Mouse (Mus musculus) ES-E14 (cell line): ENCODE measurements around the gene Sf3b5. TPM values are rescaled to one million over a fixed set of nuclear protein-coding genes. Genes with fewer than 3 reads are reported as not detected.

Experiments used
- DNase-seq: peaks from one replicate; pipeline ENCODE4 v3.0.0-alpha.2; 2013; ENCODE audit warnings: low read depth, low spot score
- H3K27ac ChIP-seq: 2 replicates; pipeline ENCODE4 v1.5.1; 2012; ENCODE audit warnings: low read depth, mild to moderate bottlenecking, low read length, moderate library complexity, mixed read lengths; ENCODE audit not compliant: poor library complexity, insufficient read depth, severe bottlenecking
- H3K36me3 ChIP-seq: 2 replicates; pipeline ENCODE4 v1.6.1; 2012; ENCODE audit warnings: mild to moderate bottlenecking, low read length, moderate library complexity, mixed read lengths; ENCODE audit not compliant: control insufficient read depth, poor library complexity, insufficient read depth, severe bottlenecking
- H3K4me1 ChIP-seq, 2 experiments: fragments of 150-350 bp in 1 of 2; sonication (generic) in 1 of 2; 2 replicates each; pipeline ENCODE4 v1.6.1; 2012; ENCODE audit warnings: low read length in 2 of 2, mild to moderate bottlenecking in 1 of 2, mixed read lengths in 1 of 2; ENCODE audit not compliant: control insufficient read depth in 2 of 2, insufficient read depth in 2 of 2, poor library complexity in 1 of 2
- H3K4me3 ChIP-seq, 2 experiments: fragments of 150-350 bp in 1 of 2; sonication (generic) in 1 of 2; 2 replicates each; pipeline ENCODE4 v1.5.1; 2012; ENCODE audit warnings: low read length in 2 of 2, low read depth in 1 of 2, mild to moderate bottlenecking in 1 of 2, mixed read lengths in 1 of 2; ENCODE audit not compliant: insufficient read depth in 1 of 2, poor library complexity in 1 of 2, severe bottlenecking in 1 of 2
- H3K9ac ChIP-seq: 2 replicates; pipeline ENCODE4 v1.6.1; 2012; ENCODE audit warnings: low read depth, mild to moderate bottlenecking, low read length, mixed read lengths; ENCODE audit not compliant: poor library complexity, insufficient read depth, severe bottlenecking
- H3K9me3 ChIP-seq: fragments of 150-350 bp; sonication (generic); 2 replicates; pipeline ENCODE4 v1.6.1; 2012; ENCODE audit warnings: low read depth, mild to moderate bottlenecking, low read length; ENCODE audit not compliant: control insufficient read depth, insufficient read depth
- CHD2 ChIP-seq: IDR thresholded peaks from 2 replicates; pipeline ENCODE4 v1.6.1; 2014; ENCODE audit warnings: mild to moderate bottlenecking, low read depth, low read length, inconsistent platforms
- HCFC1 ChIP-seq: IDR thresholded peaks from 2 replicates; pipeline ENCODE4 v1.6.1; 2012; ENCODE audit warnings: low read length, inconsistent platforms, borderline replicate concordance; ENCODE audit not compliant: insufficient read depth
- MAFK ChIP-seq: IDR thresholded peaks from 2 replicates; pipeline ENCODE4 v1.6.1; 2014; ENCODE audit warnings: mild to moderate bottlenecking, low read depth, low read length, inconsistent platforms; ENCODE audit not compliant: insufficient read depth
- ZC3H11A ChIP-seq: IDR thresholded peaks from 2 replicates; pipeline ENCODE4 v1.6.1; 2012; ENCODE audit warnings: low read depth, mild to moderate bottlenecking, inconsistent platforms, low read length, borderline replicate concordance
- ZNF384 ChIP-seq: IDR thresholded peaks from 2 replicates; pipeline ENCODE4 v1.6.1; 2012; ENCODE audit warnings: low read depth, low read length, inconsistent platforms
- in situ Hi-C, 2 experiments: fragments of 600-800 bp; cut with MboI; formaldehyde crosslinking; loops; one replicate each; pipeline ENCODE4 v1.15.1; 2025; ENCODE audit warnings: low sequenced_read_pairs in 2 of 2, inconsistent platforms in 1 of 2; ENCODE audit not compliant: unreplicated experiment in 2 of 2
- total RNA-seq: library from RNA; depleted of rRNA; stranded (reverse); fragments of 300-350 nt; gene quantifications from 2 replicates; pipeline ENCODE4 v1.2.3, GENCODE M21; 2012

Sf3b5 gene
- total RNA-seq, 1 experiment: 37.7 TPM

DNA sequence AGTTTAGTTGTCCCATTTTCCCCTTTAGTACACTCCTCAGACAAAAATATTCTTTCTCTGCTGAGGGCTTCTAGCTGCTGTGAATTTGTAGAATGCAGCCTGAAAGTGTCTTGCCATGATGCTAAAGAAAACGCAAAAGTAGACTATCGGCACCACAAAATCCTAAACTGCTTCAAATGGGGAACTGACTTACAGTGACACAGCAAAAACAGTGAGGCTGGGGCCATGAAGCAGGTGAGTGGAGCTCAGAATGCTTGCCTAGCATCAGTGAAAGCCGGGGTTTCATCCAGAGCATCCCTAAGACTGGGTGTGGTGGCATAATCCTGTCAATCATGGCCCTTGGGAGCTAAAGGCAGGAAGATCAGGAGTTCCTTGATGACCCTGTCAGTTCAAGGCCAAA is 29.7 kb upstream of the Sf3b5 start:
- Histone ChIP-seq H3K27ac (no peak overlapping the region), H3K36me3 (no peaks in the 10 kb centered on the region), H3K9ac (no peak overlapping the region), H3K4me1 (no peaks in the 10 kb centered on the region), H3K4me3 (no peak overlapping the region), H3K9me3 (no peaks in the 10 kb centered on the region)
- DNase-seq: no peak
- in situ Hi-C loops: no loop called here
- TF ChIP-seq ZNF384: no peak
- no peak for TF ChIP-seq CHD2
- TF ChIP-seq ZC3H11A: no peak
- TF ChIP-seq MAFK: no peak
- no peak for TF ChIP-seq HCFC1

DNA sequence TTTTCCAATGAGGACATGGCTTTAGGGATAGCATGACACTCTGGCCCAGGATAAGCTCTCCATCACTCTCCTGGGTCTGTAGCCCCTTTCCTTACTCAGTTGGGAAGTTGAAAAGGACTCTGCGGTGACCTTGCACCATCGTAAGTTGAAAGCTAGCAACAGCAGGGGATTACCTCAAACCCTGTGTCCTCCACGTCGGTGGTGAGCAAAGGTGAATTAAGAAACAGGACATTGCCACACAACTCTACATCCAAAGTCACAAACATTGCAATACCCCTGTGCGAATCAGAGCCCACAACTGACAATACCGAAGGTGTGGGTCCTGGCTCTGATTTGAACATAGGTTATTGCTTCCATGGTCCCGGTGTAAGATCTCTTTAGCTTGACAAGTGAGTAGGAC is 29.2 kb upstream of the Sf3b5 start:
- Histone ChIP-seq H3K9ac (no peak overlapping the region), H3K27ac (no peak overlapping the region), H3K36me3 (no peaks in the 10 kb centered on the region), H3K9me3 (no peaks in the 10 kb centered on the region), H3K4me3 (no peak overlapping the region), H3K4me1 (no peaks in the 10 kb centered on the region)
- in situ Hi-C loops: no loop called here
- no peak for DNase-seq
- TF ChIP-seq ZC3H11A (no peak), CHD2 (no peak), MAFK (no peak), ZNF384 (no peak), HCFC1 (no peak)

DNA sequence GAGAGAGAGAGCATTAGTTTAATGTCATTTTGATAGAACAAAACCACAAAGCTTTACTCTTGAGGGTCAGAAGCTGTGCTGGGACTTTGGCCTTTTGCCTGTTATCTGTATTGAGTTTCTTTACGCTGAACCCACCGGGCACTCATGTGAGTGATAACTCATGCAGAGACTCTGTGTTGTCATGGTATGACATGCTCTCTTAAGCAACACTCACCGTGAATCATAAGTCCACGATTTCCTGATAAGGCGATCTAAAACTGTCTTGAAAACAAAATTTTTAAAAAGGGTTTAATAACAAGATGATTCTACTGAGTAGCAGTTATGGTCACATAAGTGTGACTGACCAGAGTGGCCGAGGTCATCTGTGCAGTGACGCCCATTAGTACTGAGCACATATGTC is 28.6 kb upstream of the Sf3b5 start:
- DNase-seq: no peak

DNA sequence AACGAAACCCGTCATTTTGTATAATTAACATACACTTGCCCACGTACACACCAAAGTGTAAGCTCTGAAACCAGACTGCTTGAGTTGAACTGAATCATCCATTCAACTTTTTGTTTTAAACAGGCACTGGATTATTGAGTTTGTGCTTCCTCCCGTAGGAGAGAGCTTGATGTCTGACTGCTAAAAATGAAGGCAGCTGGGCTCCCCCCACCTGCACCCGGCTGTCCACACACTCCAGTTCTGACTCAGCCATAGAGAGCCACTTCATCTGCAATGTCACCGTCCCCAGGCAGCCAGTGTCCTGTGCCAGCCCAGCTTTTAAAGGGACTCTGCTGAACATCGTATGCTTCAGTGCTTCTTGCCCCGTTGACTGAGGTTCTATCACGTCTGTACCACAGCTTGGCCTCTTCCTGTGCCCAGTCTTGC is 27.3 kb upstream of the Sf3b5 start:
- H3K27ac ChIP-seq: no peak overlapping the region
- no peaks in the 10 kb centered on the region for H3K4me1 ChIP-seq
- H3K9me3 ChIP-seq: no peaks in the 10 kb centered on the region
- H3K9ac ChIP-seq: no peak overlapping the region
- in situ Hi-C loops: no loop called here
- no peaks in the 10 kb centered on the region for H3K36me3 ChIP-seq
- TF ChIP-seq ZC3H11A: no peak
- no peak for TF ChIP-seq HCFC1
- no peak for TF ChIP-seq MAFK
- no peak for TF ChIP-seq ZNF384
- no peak for TF ChIP-seq CHD2
- H3K4me3 ChIP-seq: no peak overlapping the region
- no peak for DNase-seq

More for the DNA sequence above, 28.6 kb upstream of the Sf3b5 start:
- Histone ChIP-seq H3K27ac (no peak overlapping the region), H3K9ac (no peak overlapping the region), H3K9me3 (no peaks in the 10 kb centered on the region), H3K4me1 (no peaks in the 10 kb centered on the region), H3K36me3 (no peaks in the 10 kb centered on the region), H3K4me3 (no peak overlapping the region)
- in situ Hi-C loops: no loop called here
- TF ChIP-seq CHD2 (no peak), ZC3H11A (no peak), HCFC1 (no peak), MAFK (no peak), ZNF384 (no peak)

DNA sequence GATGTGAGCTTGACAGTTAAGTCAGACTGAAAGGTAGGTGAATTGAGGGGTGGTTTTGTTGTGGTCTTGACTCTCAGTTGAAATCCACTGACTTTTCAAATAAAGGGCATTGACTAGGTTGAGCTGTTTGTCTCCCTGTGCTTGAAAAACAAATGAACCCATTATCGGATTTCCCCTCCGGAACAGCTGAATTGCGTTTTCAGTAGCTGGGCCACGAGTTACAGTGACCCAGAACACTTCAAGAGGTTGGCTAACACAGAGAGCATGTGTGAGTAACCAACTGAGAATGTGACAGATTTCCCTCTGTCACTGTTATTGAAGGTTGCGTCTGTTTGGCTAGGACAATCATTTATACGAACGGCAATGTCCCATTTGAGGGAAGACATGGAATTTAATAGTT is 24.1 kb upstream of the Sf3b5 start:
- in situ Hi-C loops: no loop called here

More for the DNA sequence above, 24.1 kb upstream of the Sf3b5 start:
- Histone ChIP-seq H3K9me3 (no peaks in the 10 kb centered on the region), H3K9ac (no peak overlapping the region), H3K27ac (no peak overlapping the region), H3K4me3 (no peak overlapping the region), H3K36me3 (no peaks in the 10 kb centered on the region), H3K4me1 (no peaks in the 10 kb centered on the region)
- no peak for TF ChIP-seq ZNF384
- TF ChIP-seq CHD2: no peak
- TF ChIP-seq HCFC1: no peak
- TF ChIP-seq ZC3H11A: no peak
- no peak for DNase-seq
